Mouse (Mus musculus): ENCODE measurements around the gene Rnf181.

Rnf181 gene

GRCm38 (mm10) chr6:72366844-72367443 lies at the start of gene Rnf181:
TSS of gene Rnf181 (minus strand) at chr6:72366956.
- no peak for DNase-seq (ENCODE audit: low read depth)

- DNase-seq (ENCODE audit: low read depth): no peak
Measured at GRCm38 (mm10) chr6:72415964-72416772, 49.4 kb upstream of the Rnf181 start.

- no peak for DNase-seq (ENCODE audit: low read depth)
Measured at GRCm38 (mm10) chr6:72415181-72415580, 48.4 kb upstream of the Rnf181 start.

- peak; percentile 95 for DNase-seq (ENCODE audit: low read depth)
Measured at GRCm38 (mm10) chr6:72414076-72414756, 47.5 kb upstream of the Rnf181 start, which contains the start of gene Ggcx. TSS of gene Ggcx (plus strand) at chr6:72414308.

- DNase-seq (ENCODE audit: low read depth): no peak
Measured at GRCm38 (mm10) chr6:72410518-72410917, 43.8 kb upstream of the Rnf181 start.

GRCm38 (mm10) chr6:72410003-72410402 lies 43.2 kb upstream of the Rnf181 start:
- no peak for DNase-seq (ENCODE audit: low read depth)

GRCm38 (mm10) chr6:72409567-72409966 lies 42.8 kb upstream of the Rnf181 start:
- DNase-seq (ENCODE audit: low read depth): peak; percentile 74

- peak; percentile 94 for DNase-seq (ENCODE audit: low read depth)
Measured at GRCm38 (mm10) chr6:72407119-72407518, 40.4 kb upstream of the Rnf181 start.

GRCm38 (mm10) chr6:72405356-72405755 lies 38.6 kb upstream of the Rnf181 start:
- no peak for DNase-seq (ENCODE audit: low read depth)

GRCm38 (mm10) chr6:72401875-72402274 lies 35.1 kb upstream of the Rnf181 start:
- peak; percentile 78 for DNase-seq (ENCODE audit: low read depth)

GRCm38 (mm10) chr6:72399967-72400366 lies 33.2 kb upstream of the Rnf181 start:
- DNase-seq (ENCODE audit: low read depth): no peak

- DNase-seq (ENCODE audit: low read depth): no peak
Measured at GRCm38 (mm10) chr6:72396837-72397251, 30.1 kb upstream of the Rnf181 start.

GRCm38 (mm10) chr6:72392341-72392740 lies 25.6 kb upstream of the Rnf181 start:
- no peak for DNase-seq (ENCODE audit: low read depth)

- DNase-seq (ENCODE audit: low read depth): no peak
Measured at GRCm38 (mm10) chr6:72390795-72391521, 24.2 kb upstream of the Rnf181 start.

- no peak for DNase-seq (ENCODE audit: low read depth)
Measured at GRCm38 (mm10) chr6:72389941-72390771, 23.4 kb upstream of the Rnf181 start, which contains the start of gene Vamp8. TSS of gene Vamp8 (minus strand) at chr6:72390703.

GRCm38 (mm10) chr6:72389471-72389940 lies 22.8 kb upstream of the Rnf181 start:
- no peak for DNase-seq (ENCODE audit: low read depth)

- DNase-seq (ENCODE audit: low read depth): no peak
Measured at GRCm38 (mm10) chr6:72388791-72389329, 22.1 kb upstream of the Rnf181 start.

- no peak for DNase-seq (ENCODE audit: low read depth)
Measured at GRCm38 (mm10) chr6:72388266-72388665, 21.5 kb upstream of the Rnf181 start.

- DNase-seq (ENCODE audit: low read depth): no peak
Measured at GRCm38 (mm10) chr6:72387816-72388215, 21.1 kb upstream of the Rnf181 start.

- no peak for DNase-seq (ENCODE audit: low read depth)
Measured at GRCm38 (mm10) chr6:72386561-72386960, 19.8 kb upstream of the Rnf181 start.

GRCm38 (mm10) chr6:72385258-72385657 lies 18.5 kb upstream of the Rnf181 start:
- DNase-seq (ENCODE audit: low read depth): no peak
